Mouse (Mus musculus): ENCODE data around the gene Tspan15.

DNA sequence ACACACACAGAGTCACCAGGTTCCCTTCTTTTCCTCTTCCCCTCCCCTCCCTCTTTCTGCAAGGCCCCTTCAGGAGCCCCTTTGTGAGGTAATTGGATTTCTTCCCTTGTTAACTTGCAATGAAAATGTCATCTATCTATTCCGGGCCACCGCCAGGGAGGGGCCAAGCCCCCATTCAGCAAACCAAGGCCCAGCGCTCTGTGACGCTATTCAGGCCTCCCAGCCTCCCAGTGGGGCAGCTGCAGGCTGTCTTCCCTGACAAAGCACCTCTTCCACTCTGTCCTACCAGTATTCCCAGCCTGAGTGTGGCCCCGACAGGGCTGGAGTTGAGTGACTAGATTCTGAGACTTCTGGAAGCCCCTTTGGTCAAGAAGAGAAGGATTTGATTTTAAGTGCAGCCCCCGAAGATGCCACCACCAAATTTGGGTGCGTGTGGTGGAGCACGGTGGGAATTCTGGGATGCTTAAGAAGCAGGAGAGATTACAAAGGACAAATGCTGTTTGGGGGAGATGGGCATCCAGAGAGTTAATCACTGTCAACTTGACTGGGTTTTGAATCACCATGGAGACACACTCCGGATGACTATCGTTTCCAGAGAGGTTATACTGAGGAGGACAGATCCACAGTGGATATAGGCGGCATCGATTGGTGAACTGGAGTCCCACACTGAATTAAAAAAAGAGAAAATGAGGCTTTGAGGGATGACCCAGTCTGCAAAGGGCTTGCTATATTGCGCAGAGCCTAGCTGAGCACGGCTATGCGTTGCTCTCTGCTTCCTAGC, 56.3 kb downstream of the Tspan15 start:
- no peak for TF ChIP-seq CTCF (IDR thresholded peaks at IDR 0.05 in 2 of 3, conservative IDR thresholded peaks at IDR 0.05 in 1 of 3; ENCODE audit: control insufficient read depth in 1 of 3, insufficient read depth in 1 of 3, low read depth in 2 of 3, low read length in 3 of 3, poor library complexity in 1 of 3, severe bottlenecking in 1 of 3)
- no peak for TF ChIP-seq MEF2A (IDR thresholded peaks at IDR 0.05; ENCODE audit: extremely low read depth, insufficient replicate concordance, low read depth, low read length, poor library complexity, severe bottlenecking)
- TF ChIP-seq RAD21 (IDR thresholded peaks at IDR 0.05; ENCODE audit: low read depth, low read length), result no peak
- TF ChIP-seq EP300 (IDR thresholded peaks at IDR 0.05; ENCODE audit: low read depth in 1 of 2, low read length in 2 of 2), result no peak
- TF ChIP-seq POLR2AphosphoS5 (IDR thresholded peaks at IDR 0.05; ENCODE audit: borderline replicate concordance, low read depth, low read length), result no peak

All from MEL (cell line).